Mouse (Mus musculus) ES-E14 (cell line): Measurements from ENCODE around the gene Rfesd.

Source experiments
- MAFK ChIP-seq: IDR thresholded peaks from 2 replicates; pipeline ENCODE4 v1.6.1; 2014; ENCODE audit warnings: mild to moderate bottlenecking, low read depth, low read length, inconsistent platforms; ENCODE audit not compliant: insufficient read depth
- ZC3H11A ChIP-seq: IDR thresholded peaks from 2 replicates; pipeline ENCODE4 v1.6.1; 2012; ENCODE audit warnings: low read depth, mild to moderate bottlenecking, inconsistent platforms, low read length, borderline replicate concordance

- TF ChIP-seq ZC3H11A = no peak
- no peak for TF ChIP-seq MAFK
Observed at GRCm38 (mm10) chr13:76057267-76058069, 38.9 kb upstream of the Rfesd start.
